Mouse (Mus musculus): ENCODE measurements around the gene Olfr54. TPM values are rescaled to one million over a fixed set of nuclear protein-coding genes. Genes with fewer than 3 reads are reported as not detected.
A peak's percentile ranks its signal among the peaks of the same experiment; 100 is the strongest.
"Not testable (repeated sequence)": the region's sequence is repeated elsewhere in the genome, so short reads cannot be mapped to it uniquely, and the experiment has no call there.

Olfr54 gene
- under 1 TPM in 1 of 2 experiments, not detected in 1; 0.43 TPM for total RNA-seq (2021)
- long read RNA-seq, experiment 1, partial matches to known transcripts, result 0 of 1 reads
- long read RNA-seq, experiment 1, other reads (novel, unspliced or antisense), result 0 of 1 reads
- long read RNA-seq, experiment 2, result 0 reads

DNA sequence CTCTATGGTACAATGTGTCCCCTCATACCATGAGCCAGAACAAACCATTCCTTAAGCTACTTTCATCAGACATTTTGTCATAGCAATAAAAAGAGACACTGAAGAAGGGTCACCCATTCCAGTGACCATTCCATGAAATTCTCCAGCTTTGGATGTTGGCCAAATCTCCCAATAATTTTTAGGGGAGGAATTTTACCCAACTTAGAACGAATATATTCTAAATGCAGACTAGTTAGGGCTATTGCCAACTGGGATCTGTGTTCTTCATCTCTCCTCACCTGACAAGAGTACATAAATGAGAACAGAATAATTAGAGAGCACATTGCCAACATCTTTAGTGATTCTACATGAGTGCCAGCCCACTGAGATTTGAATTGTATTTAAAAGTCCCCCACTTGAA lies at the start of gene Olfr54:
Olfr54 (plus strand) TSS at position 301 of the 400 bp plus-strand sequence.
- DNase-seq (ENCODE audit: low spot score in 2 of 2), result no peak

- DNase-seq (ENCODE audit: low spot score in 2 of 2), result no peak
These were observed 49.1 kb upstream of the Olfr54 start for GRCm38 (mm10) chr11:50964886-50965285.

DNA sequence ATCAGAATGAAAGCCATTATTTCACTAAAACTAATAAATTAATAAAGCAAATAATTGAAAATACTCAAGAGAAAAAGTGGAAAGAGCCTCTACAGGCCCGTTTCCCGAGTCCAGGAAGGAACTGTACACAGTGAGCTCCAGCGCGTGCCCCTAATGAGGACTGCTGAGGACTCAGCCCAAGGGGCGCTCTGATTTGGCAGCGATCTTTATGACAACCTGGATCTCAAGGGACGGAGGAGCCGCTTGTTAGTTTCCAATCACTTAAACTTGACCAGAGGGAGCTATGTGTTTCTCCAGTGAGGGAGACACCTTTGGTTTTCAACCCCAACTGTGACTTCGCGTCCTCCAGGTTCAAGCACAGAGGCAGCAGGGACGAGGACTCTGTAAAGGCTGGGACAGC lies 47.8 kb upstream of the Olfr54 start, which contains the start of gene Olfr1378:
Olfr1378 (plus strand) TSS at position 301 of the 400 bp plus-strand sequence.
- DNase-seq (ENCODE audit: low spot score in 2 of 2), result no peak

- peak; percentile 48 to 50 for DNase-seq (ENCODE audit: low spot score in 2 of 2)
These were observed 36.8 kb upstream of the Olfr54 start for GRCm38 (mm10) chr11:50977216-50977615.

DNA sequence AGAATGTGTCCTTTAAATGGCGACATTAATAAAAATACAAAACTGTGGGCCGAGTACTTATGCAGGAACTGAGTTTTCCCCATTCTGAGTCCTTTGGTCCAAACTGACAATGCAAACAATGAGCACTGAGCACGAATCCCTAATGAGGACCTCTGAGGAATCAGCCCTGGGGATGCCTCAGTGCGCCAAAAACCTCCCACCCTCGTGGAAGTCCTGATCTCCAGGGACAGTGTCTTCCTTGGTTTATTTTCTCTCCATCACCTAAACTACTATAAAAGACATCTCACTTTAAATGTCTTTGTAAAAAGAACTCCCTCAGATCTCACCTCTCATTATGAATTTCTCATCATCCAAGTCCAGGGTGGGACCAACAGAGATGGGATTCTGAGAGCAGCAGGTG lies 32.4 kb upstream of the Olfr54 start, which contains the start of gene Olfr1377:
Olfr1377 (plus strand) TSS at position 301 of the 400 bp plus-strand sequence.
- no peak for DNase-seq (ENCODE audit: low spot score in 2 of 2)

- DNase-seq (ENCODE audit: low spot score in 2 of 2), result no peak
These were observed 10.7 kb upstream of the Olfr54 start, which contains the start of gene Olfr51 for GRCm38 (mm10) chr11:51003296-51003695. Gene Olfr51, plus strand, starts transcription at chr11:51003596.

- DNase-seq (ENCODE audit: low spot score in 2 of 2), result peak; percentile 73 to 87
These were observed 2.2 kb upstream of the Olfr54 start for GRCm38 (mm10) chr11:51011821-51012220.

GRCm38 (mm10) chr11:51016341-51016740 lies 2.3 kb downstream of the Olfr54 start:
- DNase-seq (ENCODE audit: low spot score in 2 of 2), result no peak

- DNase-seq (ENCODE audit: low spot score in 2 of 2), result not testable (repeated sequence)
These were observed 12.8 kb downstream of the Olfr54 start for GRCm38 (mm10) chr11:51026811-51027210.

- not testable (repeated sequence) for DNase-seq (ENCODE audit: low spot score in 2 of 2)
These were observed 15.3 kb downstream of the Olfr54 start for GRCm38 (mm10) chr11:51029381-51029780.

GRCm38 (mm10) chr11:51030225-51030624 lies 16.2 kb downstream of the Olfr54 start:
- no peak for DNase-seq (ENCODE audit: low spot score in 2 of 2)

GRCm38 (mm10) chr11:51032851-51033250 lies 18.8 kb downstream of the Olfr54 start:
- peak in 1 of 2 experiments; percentile 28 for DNase-seq (ENCODE audit: low spot score in 2 of 2)

- not testable (repeated sequence) for DNase-seq (ENCODE audit: low spot score in 2 of 2)
These were observed 20.1 kb downstream of the Olfr54 start for GRCm38 (mm10) chr11:51034141-51034540.

- DNase-seq (ENCODE audit: low spot score in 2 of 2), result peak; percentile 55 to 61
These were observed 21.9 kb downstream of the Olfr54 start for GRCm38 (mm10) chr11:51035951-51036350.

GRCm38 (mm10) chr11:51044776-51045175 lies 30.7 kb downstream of the Olfr54 start:
- DNase-seq (ENCODE audit: low spot score in 2 of 2), result not testable (repeated sequence)

DNA sequence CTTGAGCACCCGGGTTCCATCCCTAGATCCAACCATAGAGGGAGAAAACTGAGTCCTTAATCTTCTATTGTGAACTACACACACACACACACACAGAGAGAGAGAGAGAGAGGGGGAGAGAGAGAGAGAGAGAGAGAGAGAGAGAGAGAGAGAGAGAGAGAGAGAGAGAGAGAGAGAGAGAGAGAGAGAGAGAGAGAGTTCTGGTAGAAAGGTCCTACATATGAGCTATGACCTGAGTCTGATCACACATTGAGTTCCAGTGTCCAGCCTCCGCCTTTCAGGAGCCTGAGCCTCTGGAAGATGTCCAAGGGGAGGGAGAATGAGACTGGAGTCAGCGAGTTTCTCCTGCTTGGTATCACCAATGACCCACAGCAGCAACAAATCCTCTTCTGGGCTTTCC lies 33.8 kb downstream of the Olfr54 start, which contains the start of gene Olfr1375:
Olfr1375 (plus strand) TSS at position 301 of the 400 bp plus-strand sequence.
- not testable (repeated sequence) for DNase-seq (ENCODE audit: low spot score in 2 of 2)

DNA sequence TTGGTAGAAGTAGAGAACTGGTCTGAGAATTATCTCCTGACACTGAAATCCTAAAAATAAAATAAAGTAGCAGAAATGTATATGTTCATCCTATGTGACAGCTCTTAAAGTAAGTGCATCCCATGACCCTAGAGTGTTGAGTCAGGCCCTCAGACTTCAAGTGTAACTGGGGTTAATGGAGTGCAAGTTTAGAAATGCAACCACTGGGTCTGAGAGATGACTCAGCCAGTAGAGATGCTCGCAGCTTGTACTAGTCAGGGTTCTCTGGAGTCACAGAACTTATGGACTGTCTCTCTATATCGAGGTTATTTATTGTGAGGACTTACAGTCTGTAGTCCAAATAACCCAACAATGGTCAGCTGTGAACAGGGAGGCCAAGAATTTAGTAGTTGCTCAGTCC lies 37.6 kb downstream of the Olfr54 start:
- DNase-seq (ENCODE audit: low spot score in 2 of 2), result no peak

GRCm38 (mm10) chr11:51053230-51053629 lies 39.2 kb downstream of the Olfr54 start:
- no peak for DNase-seq (ENCODE audit: low spot score in 2 of 2)

DNA sequence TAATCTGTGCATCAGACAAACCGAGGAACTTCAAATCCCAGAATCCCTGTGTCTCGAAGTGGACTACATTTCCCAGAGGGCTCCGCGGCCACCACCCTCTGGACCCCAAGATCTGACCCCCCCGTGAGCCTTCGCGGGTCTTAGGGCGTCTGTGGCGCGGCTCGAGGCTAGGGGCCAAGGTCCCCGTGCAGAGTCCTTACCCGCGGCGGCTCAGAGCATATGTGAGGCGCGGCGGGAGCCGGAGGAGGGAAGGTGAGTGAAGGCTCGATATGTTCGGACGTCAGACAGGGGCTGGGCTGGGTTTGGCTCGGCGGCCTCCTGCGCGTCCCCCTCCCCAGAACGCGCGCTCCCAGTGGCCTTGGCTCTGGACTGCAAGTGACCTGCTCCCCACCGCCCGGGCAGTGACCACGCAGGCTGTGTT lies 45.1 kb downstream of the Olfr54 start, which contains the start of gene Zfp354a:
Zfp354a (plus strand) TSS at position 107 of the 421 bp plus-strand sequence.
- peak; percentile 66 for DNase-seq (ENCODE audit: low spot score in 2 of 2)

DNA sequence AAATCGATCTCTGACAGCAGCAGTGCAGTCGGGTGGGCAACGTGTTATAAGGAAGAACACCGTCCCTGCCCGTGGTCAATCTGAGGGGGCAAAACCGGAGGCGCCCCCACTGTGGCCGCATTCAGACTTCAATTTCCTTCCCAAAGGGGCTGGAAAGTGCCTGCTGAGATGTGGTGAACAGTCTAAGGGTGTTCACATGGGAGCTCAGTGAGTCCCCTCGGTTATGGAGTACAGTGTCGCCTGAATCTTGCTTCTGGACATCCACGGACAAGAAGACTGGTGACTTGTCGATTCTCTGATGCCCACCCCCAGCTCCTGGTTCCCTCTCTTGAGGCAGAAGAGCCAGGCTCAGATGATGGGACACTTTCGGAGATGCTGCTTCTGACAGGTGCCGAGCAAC lies 45.6 kb downstream of the Olfr54 start:
- no peak for DNase-seq (ENCODE audit: low spot score in 2 of 2)

- no peak for DNase-seq (ENCODE audit: low spot score in 2 of 2)
These were observed 46.9 kb downstream of the Olfr54 start for GRCm38 (mm10) chr11:51060981-51061380.

- DNase-seq (ENCODE audit: low spot score in 2 of 2), result no peak
These were observed 49.2 kb downstream of the Olfr54 start for GRCm38 (mm10) chr11:51063276-51063675.

GRCm38 (mm10) chr11:51063841-51064240 lies 49.8 kb downstream of the Olfr54 start:
- DNase-seq (ENCODE audit: low spot score in 2 of 2), result no peak

All from adrenal gland, adult 18-20 months (tissue).